23 mouse cellular contexts compared by ENCODE assay signal in genomic region chr4:151549523-151549922, GRCm38 (mm10).
"Had no signal": no experiment of that assay in that cellular context is flagged by ENCODE, and none has a peak within 500 bp of the region (broad histone marks: within the 10 kb centered on the region; RNA-seq: fewer than 3 reads in every experiment).

No protein-coding gene starts in this region.

- H3K4me1 ChIP-seq: heart, embryonic 15.5 days; liver, embryonic 12.5 days had no signal

- H3K27ac ChIP-seq: heart, adult 2 months; heart, embryonic 13.5 days; heart, embryonic 15.5 days; hindbrain, embryonic 13.5 days; hindbrain, postnatal 0 days; kidney, postnatal 0 days; limb, embryonic 13.5 days; limb, embryonic 15.5 days; liver, embryonic 12.5 days; liver, embryonic 14.5 days had no signal

- ATAC-seq: hindbrain, postnatal 0 days; intestine, embryonic 16.5 days; liver, embryonic 12.5 days had no signal

- DNase-seq: gastrocnemius, postnatal 10 days; gastrocnemius, postnatal 25 days; heart, adult 11 months; heart, adult 2 months; heart, postnatal 14 days; heart, postnatal 36 days; kidney, adult 11 months; kidney, adult 9 months; layer of hippocampus, adult 9-11 months; layer of hippocampus, postnatal 36 days; left cerebral cortex, postnatal 4 days had no signal

- H3K36me3 ChIP-seq: heart, embryonic 13.5 days; heart, embryonic 15.5 days; hindbrain, embryonic 13.5 days; hindbrain, embryonic 15.5 days; limb, embryonic 13.5 days; limb, embryonic 15.5 days; liver, embryonic 12.5 days had no signal

- H3K27me3 ChIP-seq: heart, embryonic 13.5 days; heart, embryonic 15.5 days; hindbrain, embryonic 13.5 days; hindbrain, embryonic 15.5 days; liver, embryonic 12.5 days had no signal

- H3K9me3 ChIP-seq: heart, embryonic 13.5 days; heart, embryonic 15.5 days; hindbrain, embryonic 13.5 days; hindbrain, embryonic 15.5 days; limb, embryonic 13.5 days; limb, embryonic 15.5 days; liver, embryonic 12.5 days had no signal

- H3K4me2 ChIP-seq: heart, embryonic 11.5 days; heart, embryonic 13.5 days; heart, embryonic 15.5 days; hindbrain, embryonic 13.5 days; hindbrain, embryonic 15.5 days; limb, embryonic 13.5 days; limb, embryonic 15.5 days; liver, embryonic 12.5 days had no signal

- H3K4me3 ChIP-seq: heart, adult 2 months; heart, embryonic 13.5 days; heart, embryonic 15.5 days; hindbrain, embryonic 13.5 days; hindbrain, embryonic 15.5 days; limb, embryonic 13.5 days; limb, embryonic 15.5 days; liver, embryonic 12.5 days had no signal

- H3K9ac ChIP-seq: heart, embryonic 13.5 days; heart, embryonic 15.5 days; hindbrain, embryonic 13.5 days; hindbrain, embryonic 15.5 days; limb, embryonic 13.5 days; limb, embryonic 15.5 days; liver, embryonic 12.5 days; liver, embryonic 14.5 days had no signal
